Mouse (Mus musculus) testis, adult 2 months (tissue): Measurements from ENCODE around the gene Ntsr1.

Source experiments
- CTCF ChIP-seq: fragments of 200-500 bp; IDR thresholded peaks from 2 replicates; pipeline ENCODE4 v1.5.1; 2012; ENCODE audit warnings: low read depth, mild to moderate bottlenecking, inconsistent platforms, low read length, moderate library complexity; ENCODE audit not compliant: control insufficient read depth, insufficient read depth, insufficient replicate concordance
- POLR2A ChIP-seq: fragments of 200-500 bp; IDR thresholded peaks from 2 replicates; pipeline ENCODE4 v1.6.1; 2012; ENCODE audit warnings: low read depth, mild to moderate bottlenecking, inconsistent platforms, low read length, moderate library complexity; ENCODE audit not compliant: control insufficient read depth

GRCm38 (mm10) chr2:180513835-180514234 is 14.1 kb downstream of the Ntsr1 start:
- no peak for TF ChIP-seq CTCF
- TF ChIP-seq POLR2A = no peak
